Mouse (Mus musculus): ENCODE data around the gene Wdr93.

GRCm38 (mm10) chr7:79759766-79760165 is 16.8 kb downstream of the Wdr93 start:
- TF ChIP-seq CTCF (IDR thresholded peaks at IDR 0.05; ENCODE audit: extremely low read depth, insufficient read depth, low read length) (no peak), POLR2A (IDR thresholded peaks at IDR 0.05; ENCODE audit: extremely low read depth, insufficient read depth, low read length) (no peak)

Data from cortical plate, adult 2 months (tissue).